Mouse (Mus musculus): ENCODE measurements around the gene Ttbk2.
A peak's percentile ranks its signal among the peaks of the same experiment; 100 is the strongest.

Gene Ttbk2

DNA sequence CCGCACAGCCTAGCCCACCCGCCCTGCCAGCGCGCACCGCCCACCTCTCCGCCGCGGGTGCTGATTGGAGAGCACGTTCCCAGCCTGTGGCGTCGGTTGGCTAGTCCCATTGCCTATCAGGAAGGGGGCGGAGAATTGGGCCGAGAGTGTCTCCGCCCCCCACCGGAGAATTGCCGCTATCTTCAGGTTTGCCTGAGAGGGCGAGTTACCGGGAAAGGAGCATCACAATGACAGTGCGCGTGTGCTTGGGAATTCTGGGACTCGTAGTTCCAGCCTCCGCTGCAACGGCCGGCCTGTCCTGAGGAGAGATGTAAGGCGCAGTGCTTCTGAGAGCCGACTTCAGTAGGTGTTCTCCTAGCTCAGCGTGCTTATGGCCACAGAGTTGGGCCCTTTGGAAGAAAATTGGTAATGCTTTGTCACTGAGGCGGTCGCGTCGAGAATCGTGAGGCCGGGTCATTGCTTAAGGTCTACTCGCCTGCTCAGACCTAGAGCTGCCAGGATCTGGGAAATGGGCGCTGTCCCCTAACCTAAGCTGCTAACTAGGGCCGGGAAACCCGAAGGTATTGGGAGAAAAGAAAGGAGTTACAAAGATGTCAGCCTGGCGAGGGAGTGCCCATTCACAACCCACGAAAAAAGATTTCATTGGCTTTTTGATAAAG lies at the start of gene Ttbk2:
Ttbk2 (minus strand) TSS at position 181 of the 659 bp plus-strand sequence.
- DNase-seq (ENCODE audit: extremely low read depth, insufficient read length, low spot score), result peak; percentile 95

DNA sequence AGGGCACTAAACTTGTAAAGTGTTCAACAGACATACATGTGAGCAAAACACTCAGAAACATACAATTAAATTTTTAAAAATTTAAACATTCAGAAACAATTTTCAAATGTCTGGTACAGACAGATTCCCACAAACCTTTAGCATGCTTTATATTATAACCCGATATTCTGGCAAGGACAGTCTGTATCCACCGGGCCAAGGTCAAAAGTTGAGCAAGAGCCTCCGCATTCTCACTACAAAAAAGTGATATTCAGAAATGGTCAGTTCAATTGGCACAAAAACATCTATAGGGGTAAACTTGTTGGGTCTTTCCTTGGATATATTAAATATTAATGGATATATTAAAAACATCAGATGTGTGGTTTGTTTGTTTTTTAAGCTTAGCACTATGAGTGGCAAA lies 46.0 kb upstream of the Ttbk2 start:
- DNase-seq (ENCODE audit: extremely low read depth, insufficient read length, low spot score), result no peak

DNA sequence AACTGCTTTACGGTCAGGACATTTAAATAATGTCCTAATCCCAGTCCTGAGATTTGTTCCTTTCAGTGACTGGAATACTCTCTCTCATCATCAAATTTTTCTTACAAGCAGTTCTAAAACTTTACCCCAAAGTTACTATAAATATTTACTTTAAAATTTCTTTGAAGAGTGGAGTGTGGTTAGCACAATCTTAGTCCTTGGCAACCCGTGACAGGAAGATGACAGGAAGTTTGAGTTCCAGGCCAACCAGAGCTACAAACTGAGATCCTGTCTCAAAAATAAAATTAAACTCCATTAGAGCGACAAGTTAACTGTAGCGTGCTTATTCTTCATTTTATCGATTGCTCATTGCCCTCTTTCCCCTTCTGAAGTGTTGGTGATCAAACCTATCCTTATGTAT lies 37.2 kb upstream of the Ttbk2 start:
- no peak for DNase-seq (ENCODE audit: extremely low read depth, insufficient read length, low spot score)

DNA sequence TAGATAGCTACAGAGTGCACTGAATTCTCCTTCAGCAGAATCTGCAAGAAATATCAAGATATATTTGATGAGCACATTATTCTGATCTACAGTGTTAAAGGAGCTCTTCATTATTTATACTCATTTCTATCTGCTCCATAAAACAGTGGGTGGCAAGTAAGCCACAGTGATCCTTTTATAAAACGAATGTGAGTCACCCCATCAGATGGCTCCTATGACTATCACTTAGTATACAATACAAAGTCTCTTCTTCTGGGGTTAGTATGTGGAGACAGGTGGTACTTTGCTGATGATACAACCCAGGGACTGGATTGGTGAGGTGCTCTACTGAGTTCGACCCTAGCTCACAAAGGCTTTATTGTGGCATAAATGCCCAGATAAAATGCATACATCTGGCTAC lies 22.8 kb upstream of the Ttbk2 start:
- DNase-seq (ENCODE audit: extremely low read depth, insufficient read length, low spot score), result no peak

DNA sequence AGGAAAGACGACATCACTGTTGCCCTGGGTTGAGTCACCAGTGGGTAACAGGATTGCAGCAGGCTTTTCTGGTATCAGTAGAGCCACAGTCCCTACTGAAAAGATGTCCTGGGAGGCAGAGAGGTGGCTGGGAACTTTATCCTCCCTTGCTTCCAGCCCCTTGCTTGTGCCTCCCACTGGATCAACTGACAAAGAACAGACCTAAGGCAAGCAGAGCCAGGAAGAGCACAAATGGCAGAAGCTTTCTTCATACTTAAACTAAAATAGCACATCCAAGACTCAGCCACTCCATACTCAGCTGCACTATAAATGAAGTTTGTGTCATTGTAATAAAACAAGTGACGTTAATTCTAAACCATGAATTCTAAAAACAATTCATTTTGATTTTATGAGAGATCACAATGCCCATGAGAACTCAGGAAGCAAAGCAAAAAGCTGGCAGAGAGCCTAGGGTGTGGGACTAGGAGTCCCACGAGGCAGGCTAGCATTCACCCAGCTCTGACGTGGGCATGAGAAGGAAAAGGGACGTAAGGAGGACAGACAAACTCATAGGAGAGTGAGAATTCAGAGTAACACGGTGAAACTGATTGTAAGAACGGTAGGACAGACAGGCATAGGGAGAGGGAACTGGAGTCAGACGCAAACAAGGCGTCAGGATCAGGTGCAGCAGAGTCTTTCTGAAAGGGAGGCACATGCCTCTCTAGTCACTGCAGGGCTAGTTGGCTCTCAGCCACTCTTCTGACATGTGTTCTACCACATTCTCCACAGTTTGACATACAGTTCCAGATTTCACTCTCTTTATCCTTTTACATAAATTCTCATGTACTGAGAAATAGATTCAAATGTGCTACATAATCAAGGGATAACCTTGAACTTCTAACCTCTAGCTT lies 21.3 kb upstream of the Ttbk2 start:
- DNase-seq (ENCODE audit: extremely low read depth, insufficient read length, low spot score), result no peak

DNA sequence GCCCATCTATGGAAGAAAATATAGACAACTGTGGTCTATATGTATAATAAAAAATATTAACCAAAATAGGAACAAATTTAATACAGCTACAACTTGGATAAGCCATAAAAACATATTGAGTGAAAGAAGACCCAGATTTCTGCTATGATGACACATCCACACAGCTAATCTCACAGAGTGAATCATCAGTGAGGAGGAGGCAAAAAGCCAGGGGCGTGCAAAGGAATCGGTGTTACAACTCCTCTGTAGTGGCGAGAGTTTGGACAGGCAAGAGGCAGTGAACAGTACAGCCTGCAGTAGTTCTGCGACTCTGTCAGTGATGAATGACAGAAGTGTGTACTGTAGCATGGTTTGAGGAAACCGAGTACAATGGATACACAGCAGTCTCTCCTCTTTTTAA lies 16.9 kb upstream of the Ttbk2 start:
- DNase-seq (ENCODE audit: extremely low read depth, insufficient read length, low spot score), result peak; percentile 71

DNA sequence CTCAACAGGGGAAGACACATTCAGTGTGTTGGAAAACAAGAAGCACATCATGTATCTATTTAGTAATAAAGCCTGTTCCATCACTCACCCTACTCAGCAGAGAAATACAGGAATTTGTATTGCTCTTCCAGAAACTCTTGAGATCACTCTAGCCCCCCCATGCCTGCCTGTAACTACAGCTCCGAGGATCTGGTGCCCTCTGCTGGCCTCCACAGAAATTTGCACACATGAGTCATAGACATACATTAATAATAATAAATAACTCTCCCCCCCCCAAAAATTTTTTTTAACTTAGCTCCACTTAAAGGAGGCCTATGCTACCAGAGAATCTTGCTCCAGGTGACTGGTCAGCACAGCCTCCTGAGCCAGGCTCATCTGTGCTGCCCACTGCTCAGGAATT lies 16.2 kb upstream of the Ttbk2 start:
- DNase-seq (ENCODE audit: extremely low read depth, insufficient read length, low spot score), result no peak

DNA sequence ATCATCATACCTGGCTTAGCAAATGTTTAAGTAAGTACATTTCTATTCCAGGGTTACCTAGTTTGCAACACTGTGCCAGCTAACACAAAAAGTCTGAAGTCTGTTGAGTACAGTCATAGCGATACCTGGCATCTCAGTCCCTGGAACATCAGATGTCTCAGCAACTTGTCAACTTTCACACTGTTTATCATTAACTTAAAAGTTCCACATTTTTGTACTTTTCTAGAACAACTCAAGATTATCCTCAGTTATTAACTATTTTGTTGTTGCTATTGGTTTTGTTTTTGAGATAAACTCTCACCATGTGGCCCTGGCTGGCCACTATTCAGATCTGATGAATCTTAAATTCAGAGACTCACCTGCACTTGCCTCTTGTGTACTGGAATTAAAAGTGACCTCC lies 13.0 kb upstream of the Ttbk2 start:
- no peak for DNase-seq (ENCODE audit: extremely low read depth, insufficient read length, low spot score)

DNA sequence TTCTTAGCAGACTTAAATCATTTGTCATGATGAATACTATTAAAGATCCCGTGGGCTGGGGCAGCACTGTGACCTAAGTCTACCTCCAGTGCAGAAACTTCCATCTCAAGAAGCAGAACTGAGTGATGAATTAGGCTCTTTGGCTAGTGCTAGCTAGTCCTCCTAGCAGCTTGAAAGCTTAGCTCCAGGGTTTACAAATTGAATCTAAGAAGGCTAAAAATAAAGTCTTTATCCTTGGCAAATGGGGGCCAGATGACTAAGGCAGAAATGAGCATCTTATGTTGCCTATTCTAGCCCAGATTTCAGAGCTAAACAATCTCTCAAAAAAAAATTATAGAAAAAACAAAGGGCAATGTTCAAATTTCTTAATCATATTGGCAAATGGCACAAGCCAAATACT lies 10.3 kb upstream of the Ttbk2 start:
- no peak for DNase-seq (ENCODE audit: extremely low read depth, insufficient read length, low spot score)

DNA sequence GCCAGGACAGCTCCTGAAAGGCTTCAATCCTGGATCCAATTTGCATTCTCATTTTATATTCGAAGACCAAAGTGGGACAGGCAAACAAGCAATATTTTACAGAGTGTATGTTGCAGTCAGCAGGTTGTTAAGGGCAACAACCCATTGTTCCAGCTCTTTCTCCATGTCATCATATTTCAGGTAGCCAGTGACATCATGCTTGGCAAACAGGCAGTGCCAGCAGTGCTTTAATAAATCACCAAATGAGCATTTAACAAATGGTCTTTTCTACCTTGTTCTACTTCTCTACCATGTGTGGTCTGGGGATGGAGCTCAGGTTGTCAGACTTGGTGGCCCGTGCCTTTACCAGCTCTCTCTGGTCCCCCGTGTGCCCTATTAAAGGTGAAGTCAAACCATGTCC lies 7.7 kb upstream of the Ttbk2 start:
- no peak for DNase-seq (ENCODE audit: extremely low read depth, insufficient read length, low spot score)

DNA sequence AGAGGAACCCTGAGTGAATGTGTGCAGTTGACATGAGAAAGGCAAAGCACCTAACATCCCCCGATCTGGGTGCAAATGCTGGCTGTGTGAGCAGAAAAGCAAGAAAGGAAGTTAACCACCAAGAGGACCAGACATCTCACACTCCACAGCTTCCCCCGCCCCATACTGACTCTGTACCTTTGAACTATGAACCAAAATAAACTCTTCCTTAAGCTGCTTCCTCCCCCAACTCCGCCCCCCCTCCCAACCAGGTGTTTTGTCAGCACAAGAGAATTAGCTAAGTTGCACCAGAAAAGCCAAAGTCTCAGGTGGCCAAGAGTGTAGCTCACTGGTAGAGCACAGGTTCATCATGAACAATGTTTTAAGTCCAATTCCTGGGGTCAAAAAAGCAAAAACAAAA lies 2.7 kb upstream of the Ttbk2 start:
- no peak for DNase-seq (ENCODE audit: extremely low read depth, insufficient read length, low spot score)

DNA sequence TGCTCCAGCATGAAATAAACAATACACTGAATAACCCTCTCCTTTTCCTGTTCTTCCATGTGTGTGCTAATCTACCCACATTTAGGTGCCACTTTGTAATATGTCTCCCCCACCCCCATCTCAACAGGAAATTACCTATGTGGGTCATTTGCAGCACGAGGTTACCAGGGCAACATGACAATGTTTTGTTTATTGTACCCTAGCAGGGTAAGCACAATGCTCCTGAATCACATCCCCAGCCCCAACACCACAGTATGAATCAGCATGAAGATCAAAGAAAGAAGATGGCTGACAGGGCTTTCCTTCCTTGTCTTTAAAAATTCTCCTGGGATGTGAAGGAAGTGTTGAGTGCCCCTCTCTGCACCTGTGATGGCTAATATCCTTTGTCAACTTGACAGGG lies 2.2 kb upstream of the Ttbk2 start:
- no peak for DNase-seq (ENCODE audit: extremely low read depth, insufficient read length, low spot score)

DNA sequence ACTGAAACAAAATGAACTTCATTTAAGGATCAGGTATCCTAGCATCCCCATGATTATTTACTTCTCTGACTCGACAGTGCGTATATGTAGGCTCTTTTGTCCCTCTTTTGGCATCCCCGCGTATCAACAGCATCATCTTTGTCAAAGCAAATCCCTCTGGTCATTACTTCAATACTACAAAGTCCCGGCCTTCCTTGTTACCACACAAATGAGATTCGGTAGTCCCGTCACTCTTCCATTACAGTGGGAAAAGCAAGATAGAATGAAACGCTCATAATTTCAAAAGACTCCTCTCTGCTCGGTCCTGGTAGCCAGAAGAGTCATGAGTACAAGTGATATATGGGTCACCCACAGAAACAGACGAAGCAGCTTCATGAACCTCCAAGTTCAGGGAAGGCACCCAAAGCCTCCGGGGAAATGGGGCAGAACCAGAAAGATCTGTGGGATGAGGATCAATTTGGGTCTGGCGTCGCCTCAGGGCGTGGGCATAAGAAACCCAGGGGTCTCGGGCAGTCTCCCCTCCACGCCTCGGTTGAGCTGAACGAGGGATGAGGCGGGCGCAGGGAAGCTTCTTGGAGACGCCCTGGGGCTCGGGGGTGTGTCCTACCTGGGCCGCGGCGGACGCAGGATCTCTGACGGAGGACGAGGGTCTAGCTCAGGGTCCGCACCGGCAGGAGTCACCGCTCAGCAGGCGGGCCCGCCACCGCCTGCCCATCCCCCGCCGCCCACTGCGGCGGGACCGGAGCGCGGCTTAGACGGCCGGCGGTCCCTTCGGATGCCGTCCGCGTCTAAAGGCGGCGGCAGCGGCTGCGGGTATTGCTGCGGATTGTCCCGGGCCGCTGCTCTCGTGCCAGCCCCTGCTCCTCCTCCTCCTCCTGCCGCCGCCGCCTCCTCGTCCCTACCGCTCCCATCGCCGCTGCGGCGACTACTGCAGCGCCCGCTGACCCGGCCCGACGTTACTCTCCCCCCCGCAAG lies 668 bp downstream of the Ttbk2 start, which contains the start of gene Cdan1:
Cdan1 (minus strand) TSS at position 680 of the 975 bp plus-strand sequence.
- peak; percentile 81 for DNase-seq (ENCODE audit: extremely low read depth, insufficient read length, low spot score)

DNA sequence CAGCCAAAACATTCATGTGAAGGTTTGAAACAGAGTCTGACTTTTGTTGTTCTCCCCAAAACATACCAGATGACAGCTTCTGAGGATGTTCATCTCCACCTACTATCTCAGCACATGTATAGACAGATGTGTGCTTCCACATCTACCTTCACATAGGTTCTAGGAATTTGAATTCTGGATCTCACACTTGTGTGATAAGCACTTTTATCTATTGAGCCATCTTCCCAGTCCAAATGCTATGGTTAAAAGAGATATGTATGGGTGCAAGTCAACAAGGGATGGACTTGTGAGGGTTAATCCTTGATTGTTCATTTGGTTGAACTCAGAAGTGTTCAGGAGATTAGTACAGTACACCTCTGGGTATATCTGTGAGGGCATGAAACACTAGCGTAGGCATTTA lies 5.1 kb downstream of the Ttbk2 start:
- DNase-seq (ENCODE audit: extremely low read depth, insufficient read length, low spot score), result no peak

DNA sequence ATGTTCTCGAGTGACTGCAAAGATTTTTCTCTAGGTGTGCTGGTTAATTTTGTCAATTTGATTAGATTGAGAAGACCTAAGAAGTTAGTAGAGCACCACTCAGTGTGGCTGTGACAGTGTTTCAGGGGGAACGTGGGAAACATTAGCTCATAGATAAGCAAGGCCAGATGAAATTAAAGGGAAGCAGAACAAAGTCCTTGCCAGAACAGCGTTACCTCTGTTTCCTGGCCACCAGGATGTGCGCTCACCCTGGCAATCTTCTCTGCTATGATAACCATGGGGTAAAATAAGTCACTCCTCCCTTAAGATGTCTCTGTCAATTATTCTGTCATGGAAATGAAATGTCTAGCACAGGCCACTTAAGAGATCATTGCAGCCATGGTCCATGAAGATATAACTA lies 6.4 kb downstream of the Ttbk2 start:
- DNase-seq (ENCODE audit: extremely low read depth, insufficient read length, low spot score), result no peak

DNA sequence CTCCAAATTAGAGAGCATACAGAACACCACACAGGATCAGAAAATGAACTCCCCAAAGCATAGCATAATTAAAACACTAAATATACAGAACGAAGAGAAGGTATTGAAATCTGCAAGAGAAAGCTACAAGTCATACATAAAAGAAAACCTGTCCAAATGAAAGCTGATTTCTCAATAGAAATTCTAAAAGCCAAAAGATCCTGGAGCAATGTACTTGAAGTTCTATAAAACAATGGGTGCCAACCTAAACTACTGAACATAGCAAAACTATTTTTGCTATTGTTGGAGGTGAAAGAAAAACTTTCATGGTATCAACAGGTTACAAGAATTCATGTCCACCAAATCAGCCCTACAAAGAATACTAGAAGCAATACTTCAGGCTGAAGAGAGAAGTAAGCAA lies 9.2 kb downstream of the Ttbk2 start:
- DNase-seq (ENCODE audit: extremely low read depth, insufficient read length, low spot score), result no peak

DNA sequence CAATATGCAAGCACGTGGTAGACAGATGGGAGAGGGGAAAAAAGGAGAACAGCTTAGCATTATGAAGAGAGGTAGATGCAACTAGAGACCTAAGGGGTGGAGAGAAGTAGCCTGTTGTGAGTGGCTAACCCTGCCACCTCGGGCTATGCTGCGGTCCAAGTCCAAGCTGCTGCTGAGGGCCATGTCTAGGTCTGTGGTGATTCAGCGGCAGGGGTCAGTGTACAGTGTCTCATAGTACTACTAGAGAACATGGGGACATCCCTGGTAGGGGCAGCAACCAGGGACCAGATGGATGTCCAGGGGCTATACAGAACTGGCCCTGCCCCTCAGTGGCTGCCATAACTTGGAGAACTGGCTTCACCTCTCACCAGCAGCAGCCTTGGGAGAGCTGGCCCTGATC lies 15.2 kb downstream of the Ttbk2 start:
- no peak for DNase-seq (ENCODE audit: extremely low read depth, insufficient read length, low spot score)

DNA sequence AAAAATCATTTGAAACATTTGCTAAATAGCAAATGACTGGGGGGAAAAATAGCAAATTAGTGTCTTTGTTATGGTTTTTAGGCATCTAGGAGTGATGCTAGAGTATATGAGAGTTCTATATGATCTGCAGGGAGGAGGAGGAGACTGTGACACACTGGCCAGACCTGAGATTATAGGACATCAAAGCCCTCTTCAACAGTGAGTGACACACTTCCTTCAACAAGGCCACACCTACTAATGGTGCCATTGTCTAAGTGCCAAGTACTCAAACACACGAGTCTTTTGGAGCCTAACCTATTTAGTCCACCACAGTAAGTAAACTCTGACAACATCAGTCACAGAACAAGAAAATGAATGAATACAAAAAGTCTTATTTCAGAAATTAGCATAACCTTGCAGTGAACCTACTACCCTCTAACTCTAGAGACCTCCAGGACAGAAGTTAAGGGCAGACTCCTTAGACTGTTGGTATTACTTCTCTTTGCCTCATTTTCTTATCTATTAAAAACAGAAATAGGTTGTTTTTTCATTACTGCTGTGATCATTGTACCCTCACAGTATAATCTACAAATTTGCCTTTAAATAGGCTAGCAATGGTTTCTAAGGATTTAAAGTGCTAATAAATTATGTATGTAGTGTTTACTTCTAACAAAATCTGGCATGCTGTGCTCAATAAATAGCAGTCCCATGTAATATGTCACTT lies 23.3 kb downstream of the Ttbk2 start:
- no peak for DNase-seq (ENCODE audit: extremely low read depth, insufficient read length, low spot score)

DNA sequence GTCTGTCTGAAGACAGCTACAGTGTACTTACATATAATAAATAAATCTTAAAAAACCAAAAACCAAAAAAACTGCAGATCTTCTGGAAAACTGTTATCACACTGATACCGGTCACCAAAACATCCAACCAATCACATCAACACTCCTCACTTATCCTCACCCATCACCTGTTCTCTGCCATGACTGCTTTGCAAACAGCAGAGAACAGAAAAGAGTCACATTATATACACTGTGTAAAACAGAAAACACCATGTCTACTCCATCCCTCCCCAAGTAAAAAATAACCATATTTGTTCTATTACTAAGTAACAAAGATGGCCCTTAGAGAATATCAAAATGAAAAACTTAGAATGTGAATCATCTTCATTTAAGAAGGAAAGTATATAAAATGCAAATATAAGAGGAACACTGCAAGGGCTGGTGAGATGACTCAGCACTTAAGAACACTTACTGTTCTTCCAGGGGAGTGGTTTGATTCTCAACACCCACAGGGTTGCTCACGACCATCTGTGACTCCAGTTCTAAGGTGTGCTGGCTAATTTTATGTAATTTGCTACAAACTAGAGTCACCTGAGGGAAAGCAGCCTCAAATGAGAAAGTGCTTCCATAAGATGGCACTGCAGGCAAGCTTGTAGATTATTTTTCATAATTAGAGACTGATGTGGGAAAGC lies 80.0 kb downstream of the Ttbk2 start:
- DNase-seq (ENCODE audit: extremely low read depth, insufficient read length, low spot score), result no peak

DNA sequence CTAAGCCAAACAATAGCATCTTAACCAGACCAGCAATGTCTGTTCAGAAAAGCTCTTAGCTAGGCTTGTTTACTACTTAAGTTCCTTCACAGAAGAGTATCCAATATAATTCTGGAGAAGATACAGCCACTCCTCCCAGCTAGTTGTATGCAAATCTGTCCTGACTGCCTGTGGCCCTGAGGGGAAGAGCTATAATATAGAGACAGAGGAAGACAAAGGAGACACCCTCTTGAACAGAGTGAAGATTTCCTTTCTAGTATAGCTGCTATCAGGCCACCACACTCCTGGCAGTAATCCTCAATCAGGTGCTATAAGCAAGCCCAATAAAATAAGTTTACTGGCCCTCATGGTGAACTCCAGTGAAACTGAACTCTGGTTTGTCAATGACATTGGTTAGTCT lies 88.5 kb downstream of the Ttbk2 start:
- no peak for DNase-seq (ENCODE audit: extremely low read depth, insufficient read length, low spot score)

Measured in 3134 (cell line).